Mouse (Mus musculus) liver, postnatal 0 days (tissue): ENCODE data around the gene Hjurp. TPM values are rescaled to one million over a fixed set of nuclear protein-coding genes. Genes with fewer than 3 reads are reported as not detected.

Experiments used
- ATAC-seq: fragments of 200-750 bp; cut with Nextera tagmentation; 2 replicates; pipeline ENCODE4 v1.8.0; 2017; ENCODE audit warnings: mild to moderate bottlenecking, moderate library complexity
- DNase-seq: peaks from one replicate; pipeline ENCODE4 v3.0.0-alpha.2; 2016
- H3K27ac ChIP-seq: fragments of 300-500 bp; sonication (generic); 2 replicates; pipeline ENCODE4 v1.5.1; 2014; ENCODE audit warnings: antibody characterized with exemption, moderate library complexity, mild to moderate bottlenecking, low read depth
- H3K27me3 ChIP-seq: fragments of 300-500 bp; sonication (generic); 2 replicates; pipeline ENCODE4 v1.6.1; 2014; ENCODE audit warnings: low read length, control low read depth, mixed read lengths; ENCODE audit not compliant: insufficient read depth
- H3K36me3 ChIP-seq: fragments of 300-500 bp; sonication (generic); replicated peaks from 2 replicates; pipeline ENCODE4 v1.6.1; 2014; ENCODE audit warnings: mild to moderate bottlenecking, control low read depth, low read length, moderate library complexity, mixed read lengths; ENCODE audit not compliant: insufficient read depth
- H3K4me1 ChIP-seq: fragments of 300-500 bp; sonication (generic); 2 replicates; pipeline ENCODE4 v1.6.1; 2014; ENCODE audit warnings: antibody characterized with exemption, mild to moderate bottlenecking, control low read depth; ENCODE audit not compliant: insufficient read depth
- H3K4me2 ChIP-seq: fragments of 300-500 bp; sonication (generic); 2 replicates; pipeline ENCODE4 v1.6.1; 2014; ENCODE audit warnings: low read depth, mild to moderate bottlenecking, low read length, moderate library complexity, mixed read lengths
- H3K4me3 ChIP-seq: fragments of 300-500 bp; sonication (generic); 2 replicates; pipeline ENCODE4 v1.5.1; 2014; ENCODE audit warnings: low read depth, low read length
- H3K9ac ChIP-seq: fragments of 300-500 bp; sonication (generic); replicated peaks from 2 replicates; pipeline ENCODE4 v1.6.1; 2014; ENCODE audit warnings: mild to moderate bottlenecking, moderate library complexity
- H3K9me3 ChIP-seq: fragments of 300-500 bp; sonication (generic); 2 replicates; pipeline ENCODE4 v1.6.1; 2016; ENCODE audit warnings: mild to moderate bottlenecking, control low read depth, low read length, mixed read lengths
- CTCF ChIP-seq: sonication (generic); IDR thresholded peaks from 2 replicates; pipeline ENCODE4 v1.5.1; 2016; ENCODE audit warnings: antibody characterized with exemption, low read depth
- EP300 ChIP-seq: IDR thresholded peaks from 2 replicates; pipeline ENCODE4 v1.6.1; 2016; ENCODE audit warnings: antibody characterized with exemption, low read depth, mild to moderate bottlenecking
- WGBS: fragments of 180-500 bp; shearing (Covaris S2); extraction: QIAGEN DNeasy Blood & Tissue Kit; methylation state at CpG from one replicate; pipeline ENCODE4 v1.1.7; 2014; ENCODE audit not compliant: insufficient replicate concordance; 5-methylcytosine and 5-hydroxymethylcytosine counted together
- polyA plus RNA-seq: library from polyadenylated mRNA; unstranded; fragments of >200 nt; fragmentation: Nextera tagmentation; extraction: Ambion mirVana; gene quantifications from 2 replicates; pipeline ENCODE4 v1.2.1, GENCODE M21; 2015

The Hjurp gene
- polyA plus RNA-seq, 1 experiment from 2014 or later, result 37.0 TPM

- no peak overlapping the region for H3K4me2 ChIP-seq
- whole genome bisulfite sequencing, result 69% methylated on average over 7 of the region's 7 CpGs
- H3K27ac ChIP-seq, result no peak overlapping the region
- DNase-seq, result no peak
- H3K27me3 ChIP-seq, result no peaks in the 10 kb centered on the region
- no peaks in the 10 kb centered on the region for H3K36me3 ChIP-seq
- H3K4me3 ChIP-seq, result no peak overlapping the region
- H3K9me3 ChIP-seq, result peaks cover 21% of the 10 kb centered on the region
- ATAC-seq, result no peak
- TF ChIP-seq EP300 (no peak), CTCF (no peak)
- H3K4me1 ChIP-seq, result no peaks in the 10 kb centered on the region
- no peak overlapping the region for H3K9ac ChIP-seq
Observed at GRCm38 (mm10) chr1:88230421-88230820, 47.0 kb downstream of the Hjurp start.

GRCm38 (mm10) chr1:88229986-88230385 is 47.4 kb downstream of the Hjurp start:
- ATAC-seq (no peak), DNase-seq (no peak)
- Histone ChIP-seq H3K4me2 (no peak overlapping the region), H3K4me1 (no peaks in the 10 kb centered on the region), H3K4me3 (no peak overlapping the region), H3K27me3 (no peaks in the 10 kb centered on the region), H3K9ac (no peak overlapping the region), H3K9me3 (peaks cover 16% of the 10 kb centered on the region), H3K27ac (no peak overlapping the region), H3K36me3 (no peaks in the 10 kb centered on the region)
- TF ChIP-seq EP300 (no peak), CTCF (no peak)
- WGBS, result 75% methylated on average over 5 of the region's 5 CpGs

GRCm38 (mm10) chr1:88229566-88229965 is 47.9 kb downstream of the Hjurp start:
- H3K4me1 ChIP-seq, result no peaks in the 10 kb centered on the region
- DNase-seq (no peak), ATAC-seq (no peak)
- H3K9me3 ChIP-seq, result peaks cover 14% of the 10 kb centered on the region
- no peak overlapping the region for H3K4me2 ChIP-seq
- H3K27ac ChIP-seq, result no peak overlapping the region
- no peak for TF ChIP-seq CTCF
- TF ChIP-seq EP300, result no peak
- H3K4me3 ChIP-seq, result no peak overlapping the region
- 72% methylated on average over 3 of the region's 3 CpGs for WGBS
- no peaks in the 10 kb centered on the region for H3K27me3 ChIP-seq
- no peaks in the 10 kb centered on the region for H3K36me3 ChIP-seq
- no peak overlapping the region for H3K9ac ChIP-seq

- WGBS, result 63% methylated on average over 7 of the region's 7 CpGs
- peaks cover 14% of the 10 kb centered on the region for H3K9me3 ChIP-seq
Observed at GRCm38 (mm10) chr1:88228121-88228520, 49.3 kb downstream of the Hjurp start.

GRCm38 (mm10) chr1:88227482-88227881 is 50.0 kb downstream of the Hjurp start:
- Histone ChIP-seq H3K27ac (no peak overlapping the region), H3K4me1 (no peaks in the 10 kb centered on the region), H3K4me3 (no peak overlapping the region), H3K9ac (no peak overlapping the region), H3K4me2 (no peak overlapping the region), H3K9me3 (peaks cover 14% of the 10 kb centered on the region), H3K27me3 (no peaks in the 10 kb centered on the region), H3K36me3 (no peaks in the 10 kb centered on the region)
- no peak for TF ChIP-seq EP300
- ATAC-seq (no peak), DNase-seq (no peak)
- 51% methylated on average over 2 of the region's 2 CpGs for WGBS

More at GRCm38 (mm10) chr1:88228121-88228520, 49.3 kb downstream of the Hjurp start:
- no peak overlapping the region for H3K4me2 ChIP-seq
- no peak overlapping the region for H3K4me3 ChIP-seq
- no peaks in the 10 kb centered on the region for H3K27me3 ChIP-seq
- H3K36me3 ChIP-seq, result no peaks in the 10 kb centered on the region
- TF ChIP-seq CTCF, result no peak
- no peak for TF ChIP-seq EP300
- no peaks in the 10 kb centered on the region for H3K4me1 ChIP-seq
- no peak overlapping the region for H3K27ac ChIP-seq
- DNase-seq, result peak; percentile 26
- no peak for ATAC-seq
- no peak overlapping the region for H3K9ac ChIP-seq

GRCm38 (mm10) chr1:88226670-88227379 is 50.6 kb downstream of the Hjurp start, which contains the start of gene Mroh2a:
Gene Mroh2a (plus strand): TSS chr1:88226986.
- peak; percentile 33 for DNase-seq
- no peak for ATAC-seq
- Histone ChIP-seq H3K27ac (no peak within 1 kb of the TSS), H3K4me1 (no peaks in the 10 kb centered on the region), H3K9ac (no peak within 1 kb of the TSS), H3K36me3 (no peaks in the 10 kb centered on the region), H3K27me3 (no peaks in the 10 kb centered on the region), H3K4me3 (no peak within 1 kb of the TSS), H3K4me2 (no peak within 1 kb of the TSS), H3K9me3 (peaks cover 17% of the 10 kb centered on the region)
- 47% methylated on average over 5 of the region's 5 CpGs for WGBS
- TF ChIP-seq CTCF, result no peak
- TF ChIP-seq EP300, result no peak
